ENCODE assay signal across 9 mouse cellular contexts in the genomic region with DNA sequence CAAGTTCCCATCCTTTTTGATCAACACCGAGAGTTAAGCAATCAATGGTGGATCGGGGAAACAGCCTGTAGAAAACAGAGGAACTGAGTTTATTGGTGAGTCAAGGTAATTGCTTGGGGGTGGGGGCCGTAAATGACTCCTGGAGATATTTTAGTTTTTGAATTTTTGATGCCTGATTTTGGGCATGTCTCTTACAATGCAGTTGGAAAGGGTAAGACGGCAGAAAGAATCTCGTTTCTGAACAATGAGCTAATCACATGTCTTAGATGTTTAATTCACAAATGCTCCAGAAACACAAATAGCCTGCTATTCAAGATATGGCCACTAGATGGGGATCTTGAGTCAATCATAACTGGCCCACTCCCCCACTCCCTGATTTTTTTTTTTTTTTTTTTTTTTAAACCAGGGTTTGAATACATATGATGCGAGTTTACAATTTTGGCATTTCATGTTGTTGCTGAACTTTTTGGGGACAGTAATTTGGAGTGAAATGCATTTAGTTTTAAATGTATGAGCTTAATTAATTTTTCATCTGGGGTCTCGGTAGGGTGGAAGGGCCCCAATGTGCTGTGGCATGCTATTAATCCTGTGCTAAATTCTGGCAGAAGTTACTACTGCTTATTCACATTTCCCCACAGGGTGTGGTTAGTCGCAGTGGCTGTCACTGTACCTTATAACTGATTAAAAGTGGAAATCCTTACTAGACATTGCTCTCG. TPM values are rescaled to one million over a fixed set of nuclear protein-coding genes. Genes with fewer than 3 reads are reported as not detected.
A peak's percentile ranks its signal among the peaks of the same experiment; 100 is the strongest.
DNase-seq lines count a peak whose midpoint lies in the region; ATAC-seq and TF ChIP-seq lines count a peak whose summit lies in the region.
"Had no signal": no experiment of that assay in that cellular context is flagged by ENCODE, and none has a peak within 500 bp of the region (broad histone marks: within the 10 kb centered on the region; RNA-seq: fewer than 3 reads in every experiment).

No protein-coding gene starts in this region.

- H3K27me3 ChIP-seq in E14TG2a.4 (ENCODE audit: insufficient read depth, low read length): no peaks in the 10 kb centered on the region
- no peaks in the 10 kb centered on the region for H3K27me3 ChIP-seq in heart, embryonic 15.5 days
- H3K27me3 ChIP-seq: liver, embryonic 15.5 days had no signal

- no peak overlapping the region for H3K9ac ChIP-seq in heart, embryonic 15.5 days
- H3K9ac ChIP-seq: liver, embryonic 15.5 days had no signal

- no peaks in the 10 kb centered on the region for H3K4me1 ChIP-seq in E14TG2a.4 (replicated peaks; ENCODE audit: low read depth, low read length)
- H3K4me1 ChIP-seq in heart, embryonic 15.5 days (replicated peaks): peaks cover 12% of the 10 kb centered on the region
- H3K4me1 ChIP-seq: liver, embryonic 15.5 days had no signal

- H3K4me3 ChIP-seq in E14TG2a.4 (replicated peaks; ENCODE audit: low read length): no peak overlapping the region
- 0 out of 2 replicates have a peak overlapping the region, but pooled peaks have one; percentile 2 for H3K4me3 ChIP-seq in heart, embryonic 15.5 days
- H3K4me3 ChIP-seq: liver, embryonic 15.5 days had no signal

- no peak overlapping the region for H3K27ac ChIP-seq in heart, embryonic 15.5 days
- H3K27ac ChIP-seq: liver, embryonic 15.5 days had no signal

- ATAC-seq in heart, embryonic 15.5 days (replicated peaks; ENCODE audit: insufficient number of reproducible peaks, insufficient read depth, low FRiP score, low read depth): no peak; the same call in 1 of the 2 replicates
- 0 out of 2 replicates have a peak, but pooled peaks have one; percentile 47 for ATAC-seq in megakaryocyte, adult 5-6 weeks (ENCODE audit: poor library complexity, severe bottlenecking)

- TF ChIP-seq CTCF in E14TG2a.4 (conservative IDR thresholded peaks at IDR 0.05; ENCODE audit: low read length): peak; percentile 86

- peak; percentile 63 for DNase-seq in gastrocnemius, adult 18-20 months (ENCODE audit: low spot score)
- no peak for DNase-seq in gastrocnemius, adult 8-10 months (ENCODE audit: low spot score in 2 of 2)
- peak; percentile 27 to 62 for DNase-seq in cerebellum, postnatal 25 days
- DNase-seq in kidney, postnatal 36 days: peak; percentile 41 to 49
- DNase-seq in testis, postnatal 14 days (ENCODE audit: low spot score): peak; percentile 27

- no peaks in the 10 kb centered on the region for H3K9me3 ChIP-seq in E14TG2a.4 (ENCODE audit: low read length)
- no peaks in the 10 kb centered on the region for H3K9me3 ChIP-seq in heart, embryonic 15.5 days (replicated peaks)
- H3K9me3 ChIP-seq: liver, embryonic 15.5 days had no signal

- peak overlapping the region; percentile 61 for H3K4me2 ChIP-seq in heart, embryonic 15.5 days
- H3K4me2 ChIP-seq: liver, embryonic 15.5 days had no signal

- H3K36me3 ChIP-seq in E14TG2a.4 (ENCODE audit: insufficient read depth, low read length): no peaks in the 10 kb centered on the region
- no peaks in the 10 kb centered on the region for H3K36me3 ChIP-seq in heart, embryonic 15.5 days
- H3K36me3 ChIP-seq: liver, embryonic 15.5 days had no signal

- WGBS in heart, embryonic 15.5 days: 25% methylated on average over 9 of the region's 9 CpGs

RNA-seq across cellular contexts. Expression of a gene that starts 32.6 kb away (rescaled TPM):
- not detected for total RNA-seq in gastrocnemius, adult 18-20 months (2021)
- not detected for total RNA-seq in gastrocnemius, adult 8-10 months (2022)
- not detected in 2 replicates for polyA plus RNA-seq in heart, embryonic 15.5 days (2015; fragmentation: Nextera tagmentation; extraction: Ambion mirVana)
- total RNA-seq in megakaryocyte, adult 5-6 weeks (2015): not detected in 2 replicates
- total RNA-seq in megakaryocyte, adult 5-6 weeks (2017): not detected in 2 replicates
- polyA plus RNA-seq: liver, embryonic 15.5 days had no signal

Comparison
In these comparisons a context has a peak if more than half of its experiments do, and no peak if none do; other contexts are left out.
1. DNase-seq: peak in gastrocnemius, adult 18-20 months (single experiment), cerebellum, postnatal 25 days (2 of 2), kidney, postnatal 36 days (2 of 2) and testis, postnatal 14 days (single experiment); none in gastrocnemius, adult 8-10 months (0 of 2).